Mouse (Mus musculus): ENCODE results near the gene Arhgef12.

GRCm38 (mm10) chr9:43003881-43004280 is 103.2 kb downstream of the Arhgef12 start:
- TF ChIP-seq POLR2A (IDR thresholded peaks at IDR 0.05; ENCODE audit: extremely low read depth, insufficient read depth, low read length): no peak
- no peak for TF ChIP-seq CTCF (IDR thresholded peaks at IDR 0.05; ENCODE audit: extremely low read depth, insufficient read depth, low read length)

All from cortical plate, adult 2 months (tissue).